Mouse (Mus musculus): ENCODE measurements at regions not wholly inside any gene's neighbourhood (a gene's known extent, or its start where the extent isn't known, plus 50 kb on each side); places are given as distances from the start of the nearest gene placed in this dataset.

GRCm38 (mm10) chr5:74769023-74769422 lies 66.3 kb upstream of the Lnx1 start:
- no peak for DNase-seq

- DNase-seq: no peak
Observed at GRCm38 (mm10) chr5:74767993-74768392, 65.3 kb upstream of the Lnx1 start.

GRCm38 (mm10) chr5:74766211-74766610 lies 63.5 kb upstream of the Lnx1 start:
- peak in 1 of 2 experiments; percentile 25 for DNase-seq

GRCm38 (mm10) chr5:74765061-74765767 lies 62.5 kb upstream of the Lnx1 start:
- DNase-seq: no peak

GRCm38 (mm10) chr5:74757557-74757956 lies 54.8 kb upstream of the Lnx1 start:
- no peak for DNase-seq

- DNase-seq: no peak
Observed at GRCm38 (mm10) chr5:74752961-74753360, 50.2 kb upstream of the Lnx1 start.

Data from heart, adult 18-20 months (tissue).